Mouse (Mus musculus) layer of hippocampus, adult 9-10 months (tissue): Measurements from ENCODE around the gene Eif3l.

Experiments
- DNase-seq: peaks from one replicate; pipeline ENCODE4 v3.0.0; 2022; ENCODE audit warnings: low spot score

Gene Eif3l

GRCm38 (mm10) chr15:79050160-79050845 lies 24.7 kb upstream of the Eif3l start:
- DNase-seq, result no peak

- DNase-seq, result no peak
Measured at GRCm38 (mm10) chr15:79050964-79051363, 24.0 kb upstream of the Eif3l start.

- DNase-seq, result no peak
Measured at GRCm38 (mm10) chr15:79051461-79052360, 23.3 kb upstream of the Eif3l start.

- no peak for DNase-seq
Measured at GRCm38 (mm10) chr15:79052366-79052765, 22.6 kb upstream of the Eif3l start.

GRCm38 (mm10) chr15:79056601-79057000 lies 18.4 kb upstream of the Eif3l start:
- DNase-seq, result no peak

DNA sequence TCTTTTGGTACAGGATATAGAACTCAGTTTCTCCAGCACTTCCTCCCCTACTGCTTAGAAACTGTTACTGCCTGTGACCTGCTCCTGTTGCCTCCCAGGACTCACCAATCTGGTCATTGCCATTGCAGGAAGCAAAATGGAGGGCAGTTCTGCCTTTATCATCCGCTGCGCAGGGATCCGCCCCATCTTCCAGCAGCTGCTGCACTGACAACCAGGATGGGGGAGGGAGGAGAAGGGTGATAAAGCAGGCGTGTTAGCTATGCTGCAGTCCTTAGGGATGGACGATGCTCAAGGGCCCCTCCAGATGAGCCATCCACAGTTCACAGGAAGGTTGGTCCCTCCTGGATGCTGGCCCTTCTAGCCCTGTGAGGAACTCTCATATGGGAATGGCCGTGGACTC lies 17.1 kb upstream of the Eif3l start:
- DNase-seq, result no peak

DNA sequence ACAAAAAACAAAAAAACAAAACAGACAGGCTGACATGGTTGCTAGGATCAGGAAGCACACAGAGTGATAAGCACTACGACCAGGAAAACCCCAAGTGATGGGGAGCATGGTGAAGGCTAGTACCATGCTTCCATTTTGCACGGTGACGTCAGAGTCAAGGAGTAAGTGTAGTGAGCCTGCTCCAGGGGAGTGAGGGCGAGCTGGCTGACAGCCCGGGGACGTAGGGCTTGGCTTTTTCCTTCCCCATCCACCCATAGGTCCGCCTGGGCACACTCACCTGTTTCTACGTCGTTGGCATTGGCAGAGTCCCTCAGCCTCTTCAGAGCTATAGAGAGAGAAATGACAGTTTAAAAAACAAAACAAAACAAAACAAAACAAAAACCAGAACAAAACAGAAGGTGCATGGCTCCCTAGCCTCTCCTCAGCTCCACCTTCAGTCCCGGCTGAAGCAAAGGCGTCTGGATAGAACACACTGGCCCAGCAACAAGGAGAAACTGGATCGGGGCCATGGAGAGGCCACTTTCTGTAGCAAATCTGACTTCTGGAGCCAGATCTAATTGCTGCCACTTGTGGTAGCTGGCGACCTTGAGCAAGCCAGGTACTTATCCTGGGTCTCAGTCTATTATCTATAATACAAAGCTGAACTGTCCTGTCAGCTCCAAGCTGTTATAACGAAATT lies 14.0 kb upstream of the Eif3l start:
- no peak for DNase-seq

DNA sequence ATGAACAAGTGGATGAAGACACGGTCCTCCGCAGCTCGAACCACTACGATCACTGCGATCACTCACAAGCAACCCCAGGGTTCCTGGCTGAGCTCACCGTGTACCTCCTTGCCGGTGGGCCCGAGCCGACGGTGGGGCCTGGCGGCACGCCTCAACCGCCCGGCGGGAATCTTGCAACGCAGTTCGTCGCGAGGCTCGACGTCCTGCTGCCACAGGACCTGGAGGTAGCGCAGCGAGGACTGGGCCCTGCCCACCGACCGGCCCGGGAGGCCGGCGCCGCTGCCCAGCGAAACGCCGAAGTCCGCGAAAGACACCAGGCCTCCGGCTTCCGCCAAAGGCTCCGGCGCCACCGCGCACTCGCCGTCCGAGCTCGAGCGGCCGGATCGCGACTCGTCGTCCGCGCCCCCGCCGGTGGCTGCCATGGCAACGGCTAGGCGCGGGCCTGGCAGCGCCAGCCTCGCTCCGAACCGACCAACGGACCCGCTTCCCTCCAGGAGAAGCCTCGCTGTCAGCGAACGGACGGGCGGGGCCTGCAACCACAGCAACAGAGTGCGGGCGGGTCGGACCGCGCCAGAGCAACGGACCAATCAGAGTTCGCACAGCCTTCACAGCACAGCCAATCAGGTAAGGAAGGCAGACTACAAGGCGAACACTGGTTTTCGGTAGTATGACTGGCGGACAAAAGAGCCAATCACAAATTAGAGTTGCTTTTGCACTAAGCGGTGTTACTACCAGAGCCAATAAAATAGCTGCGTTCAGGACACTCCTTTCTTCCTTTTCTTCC lies 12.4 kb upstream of the Eif3l start, which contains the start of gene Ankrd54:
TSS of gene Ankrd54 (minus strand) at position 518 of the 784 bp plus-strand sequence.
- peak; percentile 98 for DNase-seq

GRCm38 (mm10) chr15:79063160-79063740 lies 11.7 kb upstream of the Eif3l start:
- no peak for DNase-seq

GRCm38 (mm10) chr15:79065086-79065770 lies 9.8 kb upstream of the Eif3l start:
- no peak for DNase-seq

- no peak for DNase-seq
Measured at GRCm38 (mm10) chr15:79066276-79066675, 8.7 kb upstream of the Eif3l start.

DNA sequence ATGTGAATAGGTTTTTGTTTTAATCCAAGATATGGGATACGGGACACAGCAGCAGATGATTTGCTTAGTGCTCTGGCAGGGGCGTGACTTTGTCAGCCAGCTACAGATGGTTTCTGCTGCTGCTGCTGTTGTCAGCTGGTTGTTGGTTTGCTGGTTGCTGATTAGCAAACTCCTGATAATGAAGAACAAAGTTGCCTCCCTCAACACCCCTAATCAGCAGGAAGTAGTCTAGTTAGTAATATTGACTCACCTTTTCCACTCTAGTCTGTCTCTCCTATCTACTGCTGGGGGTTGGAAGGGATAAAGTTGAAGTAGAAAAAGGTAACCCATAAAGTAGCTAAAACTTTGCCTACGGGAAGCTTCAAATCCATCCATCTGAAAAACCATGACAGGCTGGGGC lies 7.3 kb upstream of the Eif3l start:
- no peak for DNase-seq

GRCm38 (mm10) chr15:79068416-79068815 lies 6.6 kb upstream of the Eif3l start:
- no peak for DNase-seq

DNA sequence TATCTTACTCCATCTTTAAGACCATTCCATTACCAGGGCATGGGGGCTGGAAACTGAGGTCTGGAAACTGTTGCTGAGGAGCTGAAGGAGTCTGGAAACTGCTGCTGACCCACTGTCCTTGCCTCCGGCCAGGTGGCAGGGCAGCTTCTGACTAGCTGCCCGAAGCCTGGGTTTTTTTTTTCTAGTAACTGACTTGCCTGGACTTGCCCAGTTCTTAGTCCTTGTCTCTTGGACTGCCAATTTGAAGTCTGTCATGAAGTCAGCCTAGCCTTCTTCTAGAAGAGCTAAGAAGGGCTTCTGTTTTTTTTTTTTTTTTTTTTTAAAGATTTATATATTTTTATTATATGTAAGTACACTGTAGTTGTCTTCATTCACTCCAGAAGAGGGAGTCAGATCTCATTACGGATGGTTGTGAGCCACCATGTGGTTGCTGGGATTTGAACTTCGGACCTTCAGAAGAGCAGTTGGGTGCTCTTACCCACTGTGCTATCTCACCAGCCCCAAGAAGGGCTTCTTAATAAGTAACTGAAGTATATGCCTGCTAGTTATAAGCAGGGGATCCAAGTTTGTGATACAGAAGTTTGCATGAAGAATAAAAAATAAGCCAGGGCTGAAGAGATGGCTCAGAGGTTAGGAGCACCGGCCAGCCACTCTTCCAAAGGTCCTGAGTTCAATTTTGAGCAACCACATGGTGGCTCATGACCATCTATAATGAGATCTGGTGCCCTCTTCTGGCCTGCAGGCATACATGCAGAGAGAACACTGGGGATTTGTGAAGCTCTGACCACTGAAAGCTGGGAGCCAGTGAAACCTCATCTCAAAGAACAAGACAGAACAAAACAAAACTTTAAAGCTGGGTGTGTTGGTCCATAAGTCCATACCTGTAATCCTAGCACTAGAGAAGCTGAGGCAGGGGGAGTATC lies 3.6 kb upstream of the Eif3l start:
- no peak for DNase-seq

GRCm38 (mm10) chr15:79073752-79074151 lies 1.2 kb upstream of the Eif3l start:
- no peak for DNase-seq

GRCm38 (mm10) chr15:79074446-79074845 lies 533 bp upstream of the Eif3l start:
- no peak for DNase-seq

DNA sequence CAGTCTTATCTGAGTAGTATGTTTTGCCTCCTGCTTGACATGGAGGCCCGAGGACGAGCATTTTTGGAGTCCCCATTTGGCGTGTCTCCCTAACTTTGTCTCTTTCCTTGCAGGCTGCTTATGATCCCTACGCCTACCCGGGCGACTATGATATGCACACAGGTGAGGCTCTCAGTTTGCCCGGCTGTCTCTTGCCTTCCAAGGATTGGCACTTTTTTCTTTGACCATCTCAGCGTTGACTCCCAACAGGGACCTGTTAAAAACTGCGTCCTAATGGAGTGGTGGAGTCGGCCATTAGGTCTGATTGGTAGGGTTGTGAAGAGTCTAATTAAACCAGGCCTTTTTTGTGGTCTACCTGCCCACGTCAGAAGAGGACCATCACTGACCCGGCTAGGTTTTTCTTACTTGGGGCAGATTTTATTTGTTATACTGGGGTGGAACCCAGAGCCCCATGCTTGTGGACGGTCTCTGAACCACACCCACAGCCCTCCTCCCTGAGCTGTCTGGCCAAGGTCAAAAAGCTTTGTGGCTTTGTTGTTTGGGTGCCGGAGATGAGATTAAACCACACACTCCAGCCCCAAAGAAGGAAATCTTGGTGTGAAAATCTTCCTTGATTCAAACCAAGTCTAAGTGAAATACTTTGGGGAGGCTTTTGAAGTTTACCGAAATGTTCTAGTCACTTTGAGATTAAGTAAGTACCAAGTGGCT lies 833 bp downstream of the Eif3l start:
- DNase-seq, result no peak

GRCm38 (mm10) chr15:79079567-79079966 lies 4.6 kb downstream of the Eif3l start:
- no peak for DNase-seq

GRCm38 (mm10) chr15:79092284-79092683 lies 17.3 kb downstream of the Eif3l start:
- no peak for DNase-seq
